Mouse (Mus musculus) neural tube, embryonic 15.5 days (tissue): ENCODE data around the gene Mcts1. TPM values are rescaled to one million over a fixed set of nuclear protein-coding genes. Genes with fewer than 3 reads are reported as not detected.

Experiments
- ATAC-seq: fragments of 200-750 bp; cut with Nextera tagmentation; 2 replicates; pipeline ENCODE4 v1.8.0; 2017; ENCODE audit warnings: mild to moderate bottlenecking, moderate TSS enrichment, moderate library complexity; ENCODE audit not compliant: low FRiP score
- H3K27ac ChIP-seq: fragments of 300-500 bp; sonication (generic); replicated peaks from 2 replicates; pipeline ENCODE4 v1.5.1; 2015; ENCODE audit warnings: mild to moderate bottlenecking, inconsistent platforms
- H3K27me3 ChIP-seq: fragments of 300-500 bp; sonication (generic); replicated peaks from 2 replicates; pipeline ENCODE4 v1.6.1; 2015; ENCODE audit warnings: inconsistent platforms
- H3K36me3 ChIP-seq: fragments of 300-500 bp; sonication (generic); 2 replicates; pipeline ENCODE4 v1.6.1; 2015; ENCODE audit warnings: inconsistent platforms
- H3K4me1 ChIP-seq: fragments of 300-500 bp; sonication (generic); 2 replicates; pipeline ENCODE4 v1.6.1; 2015; ENCODE audit warnings: inconsistent platforms
- H3K4me2 ChIP-seq: fragments of 300-500 bp; sonication (generic); 2 replicates; pipeline ENCODE4 v1.6.1; 2015; ENCODE audit warnings: inconsistent platforms, mild to moderate bottlenecking, moderate library complexity
- H3K4me3 ChIP-seq: fragments of 300-500 bp; sonication (generic); replicated peaks from 2 replicates; pipeline ENCODE4 v1.5.1; 2015; ENCODE audit warnings: mild to moderate bottlenecking, inconsistent platforms
- H3K9ac ChIP-seq: fragments of 300-500 bp; sonication (generic); replicated peaks from 2 replicates; pipeline ENCODE4 v1.6.1; 2015; ENCODE audit warnings: mild to moderate bottlenecking, inconsistent platforms
- H3K9me3 ChIP-seq: fragments of 300-500 bp; sonication (generic); replicated peaks from 2 replicates; pipeline ENCODE4 v1.6.1; 2016; ENCODE audit warnings: inconsistent platforms
- WGBS: fragments of 180-500 bp; shearing (Covaris S2); methylation state at CpG from one replicate; pipeline ENCODE4 v1.1.7; 2015; ENCODE audit warnings: mixed read lengths; 5-methylcytosine and 5-hydroxymethylcytosine counted together
- polyA plus RNA-seq: library from polyadenylated mRNA; unstranded; fragments of >200 nt; fragmentation: Nextera tagmentation; extraction: Ambion mirVana; gene quantifications from 2 replicates; pipeline ENCODE4 v1.2.1, GENCODE M21; 2015

Mcts1 gene
- polyA plus RNA-seq, 1 experiment from 2014 or later, result 223 TPM

DNA sequence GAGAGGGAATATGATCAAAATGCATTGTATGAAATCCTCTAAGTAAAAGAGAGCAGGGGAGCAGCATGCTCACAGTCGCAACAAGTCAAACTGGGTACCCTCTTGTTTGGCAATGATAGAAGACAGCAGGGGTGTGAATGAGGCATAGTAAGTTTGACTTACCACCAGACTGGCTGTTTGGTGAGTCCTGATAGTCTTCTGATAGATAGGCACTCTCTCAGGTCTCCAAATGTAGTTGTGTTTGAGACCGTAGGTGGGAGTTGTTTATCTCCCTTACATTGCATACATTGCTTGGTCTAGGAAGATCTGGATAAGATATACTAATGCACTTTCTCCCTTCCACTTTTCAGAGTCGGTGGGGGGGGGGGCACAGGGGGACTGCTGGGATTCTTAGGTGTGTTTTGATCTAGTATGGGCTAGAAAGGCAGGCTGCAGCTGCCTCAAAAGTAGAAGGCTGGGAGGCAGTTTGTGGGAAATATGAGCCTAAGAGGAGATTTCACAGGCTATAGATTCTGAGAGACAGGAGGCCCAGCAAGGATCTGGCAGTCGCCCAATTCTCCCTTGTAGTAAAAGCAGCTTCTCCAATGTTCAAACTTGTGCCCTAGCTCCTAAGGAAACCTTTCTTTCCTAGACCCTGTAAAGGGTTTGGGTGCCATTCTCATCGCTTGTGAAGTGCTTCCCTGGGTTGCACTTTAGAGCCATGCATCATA, 7.0 kb upstream of the Mcts1 start:
- Histone ChIP-seq H3K36me3 (no peaks in the 10 kb centered on the region), H3K4me2 (no peak overlapping the region), H3K27ac (no peak overlapping the region), H3K27me3 (no peaks in the 10 kb centered on the region), H3K4me3 (no peak overlapping the region), H3K9me3 (no peaks in the 10 kb centered on the region), H3K4me1 (no peaks in the 10 kb centered on the region), H3K9ac (no peak overlapping the region)
- no peak for ATAC-seq
- WGBS, result 52% methylated on average over 5 of the region's 5 CpGs

DNA sequence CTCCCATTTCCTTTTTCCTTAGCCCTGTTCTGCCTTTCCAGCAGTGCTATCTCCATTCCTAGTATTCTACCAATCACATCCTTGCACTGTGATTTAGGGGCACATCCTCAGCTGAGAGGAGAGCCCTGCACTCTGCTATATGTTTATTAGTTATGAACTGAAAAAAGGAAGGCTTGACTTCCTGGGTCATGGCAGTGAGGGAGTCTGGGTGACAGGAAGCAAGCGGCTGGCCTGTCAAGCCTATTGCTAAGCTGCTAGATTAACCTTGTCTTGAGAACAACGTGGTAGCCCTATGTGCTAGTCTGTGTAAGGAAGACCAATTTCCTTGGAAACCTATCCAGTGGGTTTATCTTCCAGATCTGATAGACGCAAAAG, 604 bp downstream of the Mcts1 start:
- WGBS, result 17% methylated on average over 3 of the region's 3 CpGs
- H3K9ac ChIP-seq, result peak overlapping the region; percentile 59
- H3K27me3 ChIP-seq, result no peaks in the 10 kb centered on the region
- H3K4me3 ChIP-seq, result peak overlapping the region; percentile 51
- peak overlapping the region; percentile 56 for H3K4me2 ChIP-seq
- H3K27ac ChIP-seq, result peak overlapping the region; percentile 84
- no peaks in the 10 kb centered on the region for H3K36me3 ChIP-seq
- peak; percentile 87 for ATAC-seq
- no peaks in the 10 kb centered on the region for H3K4me1 ChIP-seq
- no peaks in the 10 kb centered on the region for H3K9me3 ChIP-seq

DNA sequence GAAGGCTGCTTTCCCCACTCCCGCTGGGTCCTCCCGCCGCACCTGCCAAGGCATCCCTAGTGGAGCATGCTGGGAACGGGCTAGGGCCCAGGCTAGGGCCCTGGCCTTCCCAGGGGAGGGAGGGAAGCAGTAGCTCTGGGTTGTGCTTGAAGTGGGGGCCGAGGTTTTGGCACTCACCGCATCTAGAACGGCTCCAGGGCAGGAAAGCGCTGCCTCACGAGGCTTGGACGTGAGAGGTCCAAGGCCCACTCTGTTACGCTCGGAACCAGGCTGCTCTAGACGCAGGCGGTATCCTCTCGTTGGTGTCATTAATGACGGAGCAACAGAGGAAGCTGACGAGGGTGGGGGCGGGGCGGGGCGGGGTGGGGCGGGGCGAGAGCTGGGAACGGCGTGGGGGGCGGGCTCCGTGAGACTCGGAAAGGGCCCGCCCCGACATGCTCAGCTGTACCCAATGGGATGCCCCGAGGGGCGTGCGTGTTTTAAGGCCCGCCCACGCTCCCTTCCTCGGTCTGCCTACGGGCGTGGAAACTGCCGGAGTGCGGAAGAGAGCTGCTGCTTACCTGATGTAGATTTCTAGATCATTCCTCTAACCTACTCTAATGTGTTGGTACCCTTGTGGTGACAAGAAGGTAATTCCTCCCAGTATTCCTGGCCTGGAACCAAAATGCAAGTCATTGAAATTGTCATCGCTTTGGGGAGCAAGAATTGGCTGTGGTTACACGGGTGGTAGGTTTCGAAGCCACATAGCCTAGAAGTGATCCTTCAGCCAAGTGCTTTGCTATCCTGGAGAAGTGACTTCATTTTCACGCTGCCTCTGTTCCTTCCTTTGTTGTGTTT, 34.6 kb downstream of the Mcts1 start, which contains the start of gene C1galt1c1:
C1galt1c1 (minus strand) TSS at position 287 of the 837 bp plus-strand sequence.
- no peaks in the 10 kb centered on the region for H3K27me3 ChIP-seq
- peak within 1 kb of the TSS; percentile 59 for H3K9ac ChIP-seq
- H3K36me3 ChIP-seq, result 0 out of 2 replicates have a peak, but pooled peaks cover 2% of the 10 kb centered on the region
- peak within 1 kb of the TSS; percentile 90 for H3K27ac ChIP-seq
- peak within 1 kb of the TSS; percentile 54 for H3K4me2 ChIP-seq
- H3K9me3 ChIP-seq, result no peaks in the 10 kb centered on the region
- H3K4me1 ChIP-seq, result peaks cover 7% of the 10 kb centered on the region; the same call in 1 of the 2 replicates
- WGBS, result 23% methylated on average over 30 of the region's 43 CpGs
- ATAC-seq, result peak; percentile 99
- peak within 1 kb of the TSS; percentile 52 for H3K4me3 ChIP-seq

DNA sequence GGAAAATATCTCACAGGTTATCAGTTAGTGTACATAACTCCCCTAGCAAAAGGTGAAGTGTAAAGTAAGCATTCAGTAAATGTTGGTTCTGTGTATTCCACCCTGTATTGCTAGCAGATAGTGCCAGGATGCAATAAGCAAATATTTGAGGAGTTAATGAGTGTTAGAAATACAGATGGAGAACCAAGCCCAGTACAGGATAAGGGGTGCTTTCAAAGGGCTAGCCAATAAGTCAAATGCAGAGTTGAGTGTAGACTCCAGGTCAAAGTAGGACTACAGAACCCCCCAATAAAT, 35.2 kb downstream of the Mcts1 start:
- Histone ChIP-seq H3K4me2 (peak overlapping the region; percentile 54), H3K9me3 (no peaks in the 10 kb centered on the region), H3K9ac (peak overlapping the region; percentile 36; the same call in 1 of the 2 replicates), H3K4me1 (peaks cover 7% of the 10 kb centered on the region; the same call in 1 of the 2 replicates), H3K4me3 (peak overlapping the region; percentile 52), H3K27me3 (no peaks in the 10 kb centered on the region), H3K27ac (peak overlapping the region; percentile 77), H3K36me3 (0 out of 2 replicates have a peak, but pooled peaks cover 2% of the 10 kb centered on the region)
- no peak for ATAC-seq

DNA sequence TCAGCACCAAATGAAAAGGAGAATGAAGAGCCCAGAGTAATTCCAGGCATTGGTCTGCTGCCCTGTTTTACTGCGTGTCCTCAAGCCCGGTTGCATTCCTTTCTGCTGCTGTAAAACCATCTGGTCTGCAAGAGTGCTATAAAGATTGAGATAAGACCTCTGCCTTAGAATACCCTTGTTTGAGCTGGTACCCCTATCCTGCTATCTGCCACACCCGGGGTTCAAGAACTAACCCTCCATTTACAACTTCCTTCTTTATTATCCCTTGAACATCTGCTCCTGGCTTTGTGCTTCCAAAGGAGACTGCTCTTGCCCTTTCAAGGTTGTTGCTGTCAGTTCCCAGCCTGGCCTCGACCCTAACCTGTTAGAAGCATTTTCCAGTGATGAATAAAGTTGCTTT, 41.1 kb downstream of the Mcts1 start:
- no peak overlapping the region for H3K4me3 ChIP-seq
- H3K4me1 ChIP-seq, result no peaks in the 10 kb centered on the region
- no peaks in the 10 kb centered on the region for H3K9me3 ChIP-seq
- no peak for ATAC-seq
- no peak overlapping the region for H3K4me2 ChIP-seq
- H3K27me3 ChIP-seq, result no peaks in the 10 kb centered on the region
- WGBS, result 27% methylated on average over 4 of the region's 4 CpGs
- no peaks in the 10 kb centered on the region for H3K36me3 ChIP-seq
- no peak overlapping the region for H3K9ac ChIP-seq
- H3K27ac ChIP-seq, result no peak overlapping the region

DNA sequence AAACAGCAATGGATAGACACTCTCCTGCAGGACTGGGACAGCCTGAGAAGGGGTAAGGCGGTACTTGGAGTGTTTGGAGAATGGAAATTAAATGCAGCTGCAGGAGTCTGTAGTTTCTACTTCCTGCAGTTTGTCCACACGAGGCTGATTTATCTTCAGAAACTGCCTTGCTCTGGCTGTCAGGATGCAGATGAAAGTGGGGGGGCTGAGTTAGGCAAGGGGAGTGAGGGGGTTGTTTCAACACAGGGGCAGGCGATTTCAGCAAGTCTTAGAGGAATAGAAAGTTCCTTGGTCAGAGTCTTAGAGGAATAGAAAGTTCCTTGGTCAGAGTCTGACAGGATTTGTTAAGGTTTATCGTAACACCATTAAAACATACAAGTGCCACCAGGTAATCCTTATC, 41.8 kb downstream of the Mcts1 start:
- Histone ChIP-seq H3K27ac (no peak overlapping the region), H3K9me3 (no peaks in the 10 kb centered on the region), H3K36me3 (no peaks in the 10 kb centered on the region), H3K27me3 (no peaks in the 10 kb centered on the region), H3K4me2 (no peak overlapping the region), H3K4me1 (no peaks in the 10 kb centered on the region), H3K9ac (no peak overlapping the region), H3K4me3 (no peak overlapping the region)
- ATAC-seq, result no peak
- 64% methylated on average over 4 of the region's 4 CpGs for WGBS

DNA sequence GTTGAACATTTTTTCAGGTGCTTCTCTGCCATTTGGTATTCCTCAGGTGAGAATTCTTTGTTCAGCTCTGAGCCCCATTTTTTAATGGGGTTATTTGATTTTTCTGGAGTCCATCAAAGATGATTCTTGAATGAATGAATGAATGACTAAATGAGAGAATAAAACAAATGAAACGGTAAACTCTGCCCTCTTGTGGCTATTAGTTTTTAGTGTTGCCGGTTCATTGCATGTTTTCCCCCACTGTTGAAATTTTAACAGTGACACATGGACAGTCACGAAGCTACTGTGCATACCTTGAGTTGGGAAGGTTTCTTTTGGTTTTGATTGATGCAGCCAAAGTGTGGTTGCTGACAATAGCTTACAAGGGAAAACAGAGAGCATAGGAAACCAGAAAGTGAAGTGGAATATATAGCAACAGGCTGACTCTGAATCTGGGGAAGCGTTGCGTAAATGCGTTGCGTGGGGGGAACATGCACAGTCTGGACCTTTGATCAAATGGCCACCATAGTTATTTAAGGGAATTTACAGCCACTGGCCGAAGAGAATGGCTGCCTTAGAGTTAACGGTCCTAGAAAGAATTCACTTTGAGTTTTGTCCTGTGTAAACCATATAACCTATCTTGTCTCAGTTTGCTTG, 50.1 kb downstream of the Mcts1 start:
- H3K4me2 ChIP-seq, result no peak overlapping the region
- no peak overlapping the region for H3K9ac ChIP-seq
- no peaks in the 10 kb centered on the region for H3K4me1 ChIP-seq
- WGBS, result 55% methylated on average over 9 of the region's 9 CpGs
- no peak for ATAC-seq
- no peaks in the 10 kb centered on the region for H3K36me3 ChIP-seq
- H3K27ac ChIP-seq, result no peak overlapping the region
- no peaks in the 10 kb centered on the region for H3K9me3 ChIP-seq
- no peak overlapping the region for H3K4me3 ChIP-seq
- no peaks in the 10 kb centered on the region for H3K27me3 ChIP-seq

DNA sequence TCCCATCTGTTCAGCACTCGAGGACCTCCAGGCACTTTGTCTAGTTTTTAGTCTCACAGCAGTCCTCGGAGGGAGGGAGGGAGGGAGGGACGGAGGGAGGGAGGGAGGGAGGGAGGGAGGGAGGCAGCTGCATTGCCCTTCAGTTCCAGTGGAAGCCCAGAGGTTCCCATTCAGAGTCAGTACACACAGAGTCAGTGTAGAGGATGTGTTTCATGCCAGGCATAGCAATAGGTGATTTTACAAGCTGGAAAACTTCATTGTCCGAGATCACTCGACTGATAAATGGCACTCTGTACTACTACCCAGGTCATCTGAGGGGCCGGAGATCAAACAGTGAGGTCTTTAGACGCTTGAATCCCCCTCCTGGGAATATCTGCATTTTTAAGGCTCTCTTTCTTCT, 50.8 kb downstream of the Mcts1 start:
- Histone ChIP-seq H3K9ac (no peak overlapping the region), H3K27ac (no peak overlapping the region), H3K4me3 (no peak overlapping the region), H3K27me3 (no peaks in the 10 kb centered on the region), H3K9me3 (no peaks in the 10 kb centered on the region), H3K4me1 (no peaks in the 10 kb centered on the region), H3K36me3 (no peaks in the 10 kb centered on the region), H3K4me2 (no peak overlapping the region)
- ATAC-seq, result no peak
- 27% methylated on average over 6 of the region's 7 CpGs for WGBS

DNA sequence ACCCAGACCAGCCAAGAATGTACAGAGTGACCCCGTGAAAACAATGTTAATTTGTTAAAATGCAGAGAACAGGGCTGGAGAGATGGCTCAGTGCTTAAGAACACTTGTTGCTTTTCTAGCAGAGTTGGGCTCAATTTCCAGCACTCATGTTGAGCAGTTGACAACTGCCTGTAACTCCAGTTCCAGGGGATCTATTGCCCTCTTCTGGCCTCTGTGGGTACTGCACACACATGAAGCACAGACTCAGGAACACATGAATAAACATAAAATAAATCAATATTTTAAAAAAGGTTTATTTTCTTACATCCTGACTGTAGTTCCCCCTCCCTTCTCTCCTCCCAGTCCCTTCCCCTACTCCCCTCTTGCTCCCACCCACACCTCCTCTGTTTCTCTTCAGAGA, 52.8 kb downstream of the Mcts1 start:
- ATAC-seq, result no peak
- Histone ChIP-seq H3K4me1 (no peaks in the 10 kb centered on the region), H3K9ac (no peak overlapping the region), H3K4me2 (no peak overlapping the region), H3K4me3 (no peak overlapping the region), H3K9me3 (no peaks in the 10 kb centered on the region), H3K27me3 (no peaks in the 10 kb centered on the region), H3K27ac (no peak overlapping the region), H3K36me3 (no peaks in the 10 kb centered on the region)
- WGBS, result 67% methylated on average over 1 of the region's 1 CpGs

DNA sequence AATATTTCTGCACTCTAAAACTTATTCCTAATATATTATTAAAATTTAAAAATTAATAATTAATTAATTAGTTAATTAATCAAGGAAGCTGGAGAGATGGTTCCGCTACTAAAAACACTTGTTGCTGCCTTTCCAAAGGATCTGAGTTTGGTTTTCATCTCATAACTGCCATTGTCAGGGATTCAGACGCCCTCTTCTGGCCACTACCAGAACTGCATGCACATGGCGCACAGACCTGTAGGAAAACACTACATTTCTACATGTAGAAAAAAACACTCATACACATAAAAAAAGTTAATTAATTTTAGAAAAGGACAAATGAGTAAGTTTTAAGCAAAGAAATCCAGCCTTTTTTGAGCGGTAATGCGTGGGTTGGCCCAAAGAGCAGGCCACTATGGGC, 54.3 kb downstream of the Mcts1 start:
- no peaks in the 10 kb centered on the region for H3K9me3 ChIP-seq
- ATAC-seq, result no peak
- no peaks in the 10 kb centered on the region for H3K27me3 ChIP-seq
- no peak overlapping the region for H3K27ac ChIP-seq
- H3K36me3 ChIP-seq, result no peaks in the 10 kb centered on the region
- WGBS, result 85% methylated on average over 5 of the region's 5 CpGs
- no peak overlapping the region for H3K4me2 ChIP-seq
- H3K4me1 ChIP-seq, result no peaks in the 10 kb centered on the region
- H3K4me3 ChIP-seq, result no peak overlapping the region
- H3K9ac ChIP-seq, result no peak overlapping the region

DNA sequence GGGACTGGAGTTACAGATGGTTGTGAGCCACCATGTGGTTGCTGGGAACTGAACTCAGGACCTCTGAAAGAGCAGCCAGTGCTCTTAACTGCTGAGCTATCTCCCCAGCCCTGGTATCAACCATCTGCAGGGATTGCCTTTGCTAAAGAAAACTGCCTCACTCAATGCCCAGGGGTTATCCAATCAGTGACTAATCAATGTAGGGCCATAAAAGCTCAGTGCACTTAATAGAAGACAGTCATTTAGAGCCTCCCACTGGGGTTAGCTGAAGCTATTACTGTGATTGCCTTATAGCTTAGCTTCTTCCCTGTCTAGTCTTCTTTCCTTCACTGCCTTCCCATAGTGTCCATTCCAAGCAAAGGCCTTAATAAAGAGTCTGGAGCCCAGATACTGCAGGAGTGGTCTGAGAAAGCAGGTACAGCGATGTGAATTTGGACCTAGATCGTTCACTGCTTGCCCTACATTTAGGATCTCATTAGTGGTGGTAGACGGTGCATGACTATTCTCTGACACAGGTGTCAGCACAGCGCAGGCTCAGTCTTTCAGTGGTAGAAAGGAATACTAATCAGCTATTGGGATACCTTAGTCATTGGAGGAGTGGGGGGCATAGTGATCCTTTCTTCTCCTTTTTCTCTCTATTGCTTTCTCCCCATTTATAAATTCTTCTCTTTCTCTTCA, 56.0 kb downstream of the Mcts1 start:
- no peaks in the 10 kb centered on the region for H3K27me3 ChIP-seq
- H3K4me2 ChIP-seq, result no peak overlapping the region
- H3K27ac ChIP-seq, result no peak overlapping the region
- WGBS, result 39% methylated on average over 4 of the region's 4 CpGs
- H3K9me3 ChIP-seq, result no peaks in the 10 kb centered on the region
- H3K4me1 ChIP-seq, result no peaks in the 10 kb centered on the region
- H3K36me3 ChIP-seq, result no peaks in the 10 kb centered on the region
- H3K4me3 ChIP-seq, result no peak overlapping the region
- H3K9ac ChIP-seq, result no peak overlapping the region
- ATAC-seq, result peak; percentile 82
